Mouse (Mus musculus): Measurements from ENCODE around the gene Pofut1. TPM values are rescaled to one million over a fixed set of nuclear protein-coding genes. Genes with fewer than 3 reads are reported as not detected.
A peak's percentile ranks its signal among the peaks of the same experiment; 100 is the strongest.

Gene Pofut1
- polyA plus RNA-seq, 1 experiment from 2014 or later, result 6.2 TPM

- ATAC-seq (ENCODE audit: low read depth), result no peak
- Histone ChIP-seq H3K9ac (ENCODE audit: low read length) (no peak overlapping the region), H3K27me3 (ENCODE audit: control insufficient read depth, insufficient read depth, low read depth, low read length) (no peaks in the 10 kb centered on the region), H3K9me3 (ENCODE audit: control insufficient read depth, low read length) (no peaks in the 10 kb centered on the region), H3K4me2 (ENCODE audit: low read depth, low read length) (no peak overlapping the region), H3K36me3 (ENCODE audit: control insufficient read depth, insufficient read depth, low read length) (peaks cover 6% of the 10 kb centered on the region), H3K4me1 (replicated peaks; ENCODE audit: control insufficient read depth, insufficient read depth, low read length) (no peaks in the 10 kb centered on the region), H3K27ac (ENCODE audit: low read length) (no peak overlapping the region), H3K4me3 (ENCODE audit: low read length) (no peak overlapping the region)
- 80% methylated on average over 9 of the region's 9 CpGs for WGBS
Observed at GRCm38 (mm10) chr2:153312884-153313283, 71.6 kb downstream of the Pofut1 start.

- H3K4me3 ChIP-seq (ENCODE audit: low read length), result no peak overlapping the region
- H3K4me2 ChIP-seq (ENCODE audit: low read depth, low read length), result no peak overlapping the region
- H3K27ac ChIP-seq (ENCODE audit: low read length), result no peak overlapping the region
- no peak for ATAC-seq (ENCODE audit: low read depth)
- no peaks in the 10 kb centered on the region for H3K27me3 ChIP-seq (ENCODE audit: control insufficient read depth, insufficient read depth, low read depth, low read length)
- peaks cover 7% of the 10 kb centered on the region for H3K36me3 ChIP-seq (ENCODE audit: control insufficient read depth, insufficient read depth, low read length)
- 83% methylated on average over 4 of the region's 4 CpGs for WGBS
- H3K4me1 ChIP-seq (replicated peaks; ENCODE audit: control insufficient read depth, insufficient read depth, low read length), result no peaks in the 10 kb centered on the region
- H3K9me3 ChIP-seq (ENCODE audit: control insufficient read depth, low read length), result no peaks in the 10 kb centered on the region
- no peak overlapping the region for H3K9ac ChIP-seq (ENCODE audit: low read length)
Observed at GRCm38 (mm10) chr2:153318408-153318807, 77.1 kb downstream of the Pofut1 start.

- WGBS, result 59% methylated on average over 8 of the region's 8 CpGs
- no peak overlapping the region for H3K4me2 ChIP-seq (ENCODE audit: low read depth, low read length)
- no peaks in the 10 kb centered on the region for H3K4me1 ChIP-seq (replicated peaks; ENCODE audit: control insufficient read depth, insufficient read depth, low read length)
Observed at GRCm38 (mm10) chr2:153319036-153319643, 77.8 kb downstream of the Pofut1 start.

More at GRCm38 (mm10) chr2:153319036-153319643, 77.8 kb downstream of the Pofut1 start:
- Histone ChIP-seq H3K27me3 (ENCODE audit: control insufficient read depth, insufficient read depth, low read depth, low read length) (no peaks in the 10 kb centered on the region), H3K9ac (ENCODE audit: low read length) (no peak overlapping the region; the same call in 1 of the 2 replicates), H3K9me3 (ENCODE audit: control insufficient read depth, low read length) (no peaks in the 10 kb centered on the region), H3K27ac (ENCODE audit: low read length) (peak overlapping the region; percentile 34; the same call in 1 of the 2 replicates), H3K36me3 (ENCODE audit: control insufficient read depth, insufficient read depth, low read length) (peaks cover 9% of the 10 kb centered on the region), H3K4me3 (ENCODE audit: low read length) (no peak overlapping the region)
- peak; percentile 36; the same call in 1 of the 2 replicates for ATAC-seq (ENCODE audit: low read depth)

Other genes starting within 250 kb of the Pofut1 start
- 101 and 114 TPM in 2 replicates for gene Pdrg1, start 226.1 kb upstream of the Pofut1 start, polyA plus RNA-seq (2015; fragmentation: Nextera tagmentation; extraction: Ambion mirVana)
- gene Xkr7, start 209.7 kb upstream of the Pofut1 start, polyA plus RNA-seq (2015; fragmentation: Nextera tagmentation; extraction: Ambion mirVana), result not detected in 2 replicates
- gene Ccm2l, start 175.6 kb upstream of the Pofut1 start, polyA plus RNA-seq (2015; fragmentation: Nextera tagmentation; extraction: Ambion mirVana), result 2.8 and 3.5 TPM in 2 replicates
- 4.5 and 6.9 TPM in 2 replicates for gene Hck, start 133.1 kb upstream of the Pofut1 start, polyA plus RNA-seq (2015; fragmentation: Nextera tagmentation; extraction: Ambion mirVana)
- gene Tm9sf4, start 80.2 kb upstream of the Pofut1 start, polyA plus RNA-seq (2015; fragmentation: Nextera tagmentation; extraction: Ambion mirVana), result 74.9 and 79.0 TPM in 2 replicates
- 8.4 and 8.7 TPM in 2 replicates for gene Tspyl3, start 16.1 kb upstream of the Pofut1 start, polyA plus RNA-seq (2015; fragmentation: Nextera tagmentation; extraction: Ambion mirVana)
- gene Plagl2, start 107 bp upstream of the Pofut1 start, polyA plus RNA-seq (2015; fragmentation: Nextera tagmentation; extraction: Ambion mirVana), result 14.4 and 17.1 TPM in 2 replicates
- 7.1 TPM in 2 replicates for gene Kif3b, start 49.9 kb downstream of the Pofut1 start, polyA plus RNA-seq (2015; fragmentation: Nextera tagmentation; extraction: Ambion mirVana)
- gene Asxl1, start 104.3 kb downstream of the Pofut1 start, polyA plus RNA-seq (2015; fragmentation: Nextera tagmentation; extraction: Ambion mirVana), result 9.0 and 9.6 TPM in 2 replicates

All from lung, embryonic 16.5 days (tissue).